Mouse (Mus musculus): Measurements from ENCODE around the gene Gm20896. TPM values are rescaled to one million over a fixed set of nuclear protein-coding genes. Genes with fewer than 3 reads are reported as not detected.
"Not testable (repeated sequence)": the region's sequence is repeated elsewhere in the genome, so short reads cannot be mapped to it uniquely, and the experiment has no call there.

Gene Gm20896
- total RNA-seq (2021), result not detected
- long read RNA-seq, experiment 1, result 0 reads
- long read RNA-seq, experiment 2, result 0 reads

DNA sequence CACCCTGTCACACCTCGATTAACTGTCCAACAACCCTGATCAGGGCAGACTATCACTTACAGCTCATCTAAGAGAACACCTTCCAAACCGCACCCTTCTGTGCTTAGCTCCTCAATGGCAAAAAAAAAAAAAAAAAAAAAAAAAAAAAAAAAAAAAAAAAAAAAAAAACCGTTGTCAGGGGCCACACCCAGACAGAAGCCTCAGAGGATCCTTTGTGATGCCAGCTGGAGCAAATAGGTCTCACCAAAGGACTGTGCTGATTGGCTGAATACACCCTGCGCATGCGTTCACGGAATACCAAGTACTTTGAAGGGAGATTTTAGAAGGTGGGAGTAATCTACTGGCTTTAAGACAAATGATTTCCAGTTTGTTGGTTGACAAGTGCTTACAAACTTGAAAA lies at the start of gene Gm20896:
TSS of gene Gm20896 (minus strand) at position 101 of the 400 bp plus-strand sequence.
- not testable (repeated sequence) for DNase-seq (ENCODE audit: low spot score in 2 of 2)

All from left cerebral cortex, adult 18-20 months (tissue).